Mouse (Mus musculus): ENCODE data around the gene Il34.

DNA sequence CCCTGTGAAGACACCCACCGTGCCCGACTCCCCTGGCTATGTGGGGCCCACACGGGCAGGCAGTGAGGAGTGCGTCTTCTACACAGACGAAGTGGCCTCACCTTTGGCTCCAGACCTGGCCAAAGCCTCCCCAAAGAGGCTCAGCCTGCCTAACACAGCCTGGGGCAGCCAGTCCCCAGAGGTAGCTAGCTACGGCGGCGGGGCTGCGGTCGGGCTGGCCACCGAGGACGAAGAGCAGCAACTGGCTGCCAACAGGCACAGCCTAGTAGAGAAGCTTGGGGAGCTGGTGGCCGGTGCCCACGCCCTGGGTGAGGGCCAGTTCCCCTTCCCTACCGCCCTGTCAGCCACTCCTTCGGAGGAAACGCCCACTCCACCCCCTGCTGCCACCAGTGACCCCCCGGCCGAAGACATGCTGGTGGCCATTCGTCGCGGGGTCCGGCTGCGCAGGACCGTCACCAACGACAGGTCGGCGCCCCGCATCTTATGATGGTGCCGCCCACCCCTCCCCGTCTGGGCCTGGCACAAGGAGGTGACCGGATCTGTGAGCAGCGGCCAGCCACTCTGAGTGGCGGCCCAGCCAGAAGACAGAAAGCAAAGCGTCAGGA, 67.0 kb downstream of the Il34 start:
- TF ChIP-seq POLR2A (IDR thresholded peaks at IDR 0.05; ENCODE audit: extremely low read depth, insufficient read depth, low read length), result no peak
- no peak for TF ChIP-seq CTCF (IDR thresholded peaks at IDR 0.05; ENCODE audit: extremely low read depth, insufficient read depth, low read length)

Data from cortical plate, adult 2 months (tissue).